Mouse (Mus musculus): ENCODE measurements around the gene Dqx1.

GRCm38 (mm10) chr6:83087926-83088260 lies 30.2 kb downstream of the Dqx1 start:
- TF ChIP-seq CTCF (IDR thresholded peaks at IDR 0.05; ENCODE audit: low read depth) (no peak), EP300 (IDR thresholded peaks at IDR 0.05; ENCODE audit: low read depth) (no peak)

Data from liver, embryonic 14.5 days (tissue).